Mouse (Mus musculus): Measurements from ENCODE around the gene Cox15. TPM values are rescaled to one million over a fixed set of nuclear protein-coding genes. Genes with fewer than 3 reads are reported as not detected.

Gene Cox15
- total RNA-seq, 1 experiment, result 19.8 TPM

DNA sequence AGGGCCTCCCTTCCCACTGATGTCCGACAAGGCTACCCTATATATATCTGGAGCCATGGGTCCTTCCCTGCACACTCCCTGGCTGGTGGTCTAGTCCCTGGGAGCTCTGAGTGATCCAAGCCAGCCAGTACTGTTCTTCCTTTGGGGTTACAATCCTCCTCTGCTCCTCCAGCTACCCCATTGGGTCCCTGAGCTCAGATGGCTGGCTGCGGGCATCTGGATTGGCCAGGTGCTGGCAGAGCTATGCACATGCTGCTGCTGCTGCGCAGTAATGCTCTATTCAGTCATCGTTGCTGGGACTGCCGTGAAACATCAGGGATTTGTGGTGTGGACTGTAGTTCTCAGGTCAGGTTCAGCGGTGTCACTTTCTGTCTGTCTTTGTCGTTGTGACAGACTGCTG lies 28.0 kb downstream of the Cox15 start:
- TF ChIP-seq HCFC1 (IDR thresholded peaks at IDR 0.05; ENCODE audit: borderline replicate concordance, insufficient read depth, low read length) (no peak), ZNF384 (IDR thresholded peaks at IDR 0.05; ENCODE audit: low read depth, low read length) (no peak), ZC3H11A (IDR thresholded peaks at IDR 0.05; ENCODE audit: borderline replicate concordance, low read depth, low read length) (no peak), MAFK (IDR thresholded peaks at IDR 0.05; ENCODE audit: insufficient read depth, low read depth, low read length) (no peak), CHD2 (IDR thresholded peaks at IDR 0.05; ENCODE audit: low read depth, low read length) (no peak)
- no peaks in the 10 kb centered on the region for H3K36me3 ChIP-seq (ENCODE audit: control insufficient read depth, insufficient read depth, low read length, poor library complexity, severe bottlenecking)
- no peaks in the 10 kb centered on the region for H3K9me3 ChIP-seq (ENCODE audit: control insufficient read depth, insufficient read depth, low read depth, low read length)
- in situ Hi-C loops (cut with MboI; ENCODE audit: low sequenced_read_pairs in 2 of 2, unreplicated experiment in 2 of 2), result no loop called here
- no peaks in the 10 kb centered on the region for H3K4me1 ChIP-seq (ENCODE audit: control insufficient read depth in 2 of 2, insufficient read depth in 2 of 2, low read length in 2 of 2, poor library complexity in 1 of 2)
- DNase-seq (ENCODE audit: low read depth, low spot score), result no peak
- no peak overlapping the region for H3K4me3 ChIP-seq (ENCODE audit: insufficient read depth in 1 of 2, low read depth in 1 of 2, low read length in 2 of 2, poor library complexity in 1 of 2, severe bottlenecking in 1 of 2)
- peak overlapping the region; percentile 6; the same call in 1 of the 2 replicates for H3K9ac ChIP-seq (ENCODE audit: insufficient read depth, low read depth, low read length, poor library complexity, severe bottlenecking)
- no peak overlapping the region for H3K27ac ChIP-seq (ENCODE audit: insufficient read depth, low read depth, low read length, poor library complexity, severe bottlenecking)

DNA sequence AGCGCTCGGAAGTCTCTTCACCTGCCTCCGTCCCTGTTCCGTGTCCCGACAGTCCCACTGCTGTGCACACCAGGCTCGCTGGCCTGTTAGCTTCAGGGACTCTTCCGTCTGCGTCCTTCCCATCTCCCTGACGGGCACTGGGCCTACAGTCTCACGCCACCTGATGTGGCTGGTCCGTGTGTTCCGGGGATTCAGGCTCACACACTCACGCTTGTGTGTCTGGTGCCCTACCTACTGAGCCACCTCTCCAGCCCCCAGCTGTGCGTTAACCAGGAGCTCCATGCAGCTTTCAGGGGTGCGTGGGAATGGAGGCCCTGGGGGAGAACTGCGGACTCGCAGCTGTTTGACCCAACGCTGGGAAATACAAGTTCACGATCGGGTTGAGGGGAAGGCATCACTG lies 28.6 kb downstream of the Cox15 start:
- TF ChIP-seq CHD2 (IDR thresholded peaks at IDR 0.05; ENCODE audit: low read depth, low read length), result no peak
- no peak for TF ChIP-seq MAFK (IDR thresholded peaks at IDR 0.05; ENCODE audit: insufficient read depth, low read depth, low read length)
- TF ChIP-seq ZC3H11A (IDR thresholded peaks at IDR 0.05; ENCODE audit: borderline replicate concordance, low read depth, low read length), result no peak
- no peak for TF ChIP-seq ZNF384 (IDR thresholded peaks at IDR 0.05; ENCODE audit: low read depth, low read length)
- no peak for TF ChIP-seq HCFC1 (IDR thresholded peaks at IDR 0.05; ENCODE audit: borderline replicate concordance, insufficient read depth, low read length)

DNA sequence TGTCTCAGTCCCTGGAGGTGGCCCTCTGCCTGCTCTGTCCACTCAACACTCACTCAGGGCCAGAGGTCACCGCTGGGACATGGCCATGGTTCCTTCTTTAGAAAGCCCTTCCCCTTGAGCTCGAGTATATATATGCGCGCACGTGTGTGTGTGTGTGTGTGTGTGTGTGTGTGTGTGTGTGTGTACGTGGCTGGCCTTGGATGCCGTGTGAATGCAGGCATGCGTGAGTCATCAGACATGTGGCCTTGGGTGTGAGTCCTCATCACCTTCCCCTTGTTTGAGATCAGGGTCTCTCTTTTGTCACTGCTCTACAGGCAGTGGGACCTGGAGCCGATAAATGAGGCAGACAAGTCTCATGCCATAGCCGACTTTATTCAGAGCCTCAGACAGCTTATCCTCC lies 29.3 kb downstream of the Cox15 start:
- no peak for DNase-seq (ENCODE audit: low read depth, low spot score)
- H3K9ac ChIP-seq (ENCODE audit: insufficient read depth, low read depth, low read length, poor library complexity, severe bottlenecking), result no peak overlapping the region
- TF ChIP-seq HCFC1 (IDR thresholded peaks at IDR 0.05; ENCODE audit: borderline replicate concordance, insufficient read depth, low read length), result no peak
- no peak for TF ChIP-seq CHD2 (IDR thresholded peaks at IDR 0.05; ENCODE audit: low read depth, low read length)
- no peaks in the 10 kb centered on the region for H3K36me3 ChIP-seq (ENCODE audit: control insufficient read depth, insufficient read depth, low read length, poor library complexity, severe bottlenecking)
- H3K9me3 ChIP-seq (ENCODE audit: control insufficient read depth, insufficient read depth, low read depth, low read length), result no peaks in the 10 kb centered on the region
- H3K4me3 ChIP-seq (ENCODE audit: insufficient read depth in 1 of 2, low read depth in 1 of 2, low read length in 2 of 2, poor library complexity in 1 of 2, severe bottlenecking in 1 of 2), result no peak overlapping the region
- no peaks in the 10 kb centered on the region for H3K4me1 ChIP-seq (ENCODE audit: control insufficient read depth in 2 of 2, insufficient read depth in 2 of 2, low read length in 2 of 2, poor library complexity in 1 of 2)
- in situ Hi-C loops (cut with MboI; ENCODE audit: low sequenced_read_pairs in 2 of 2, unreplicated experiment in 2 of 2), result no loop called here
- no peak overlapping the region for H3K27ac ChIP-seq (ENCODE audit: insufficient read depth, low read depth, low read length, poor library complexity, severe bottlenecking)

More for the DNA sequence above, 28.6 kb downstream of the Cox15 start:
- Histone ChIP-seq H3K36me3 (ENCODE audit: control insufficient read depth, insufficient read depth, low read length, poor library complexity, severe bottlenecking) (no peaks in the 10 kb centered on the region), H3K9ac (ENCODE audit: insufficient read depth, low read depth, low read length, poor library complexity, severe bottlenecking) (no peak overlapping the region), H3K9me3 (ENCODE audit: control insufficient read depth, insufficient read depth, low read depth, low read length) (no peaks in the 10 kb centered on the region), H3K4me3 (ENCODE audit: insufficient read depth in 1 of 2, low read depth in 1 of 2, low read length in 2 of 2, poor library complexity in 1 of 2, severe bottlenecking in 1 of 2) (no peak overlapping the region), H3K4me1 (ENCODE audit: control insufficient read depth in 2 of 2, insufficient read depth in 2 of 2, low read length in 2 of 2, poor library complexity in 1 of 2) (no peaks in the 10 kb centered on the region), H3K27ac (ENCODE audit: insufficient read depth, low read depth, low read length, poor library complexity, severe bottlenecking) (no peak overlapping the region)
- in situ Hi-C loops (cut with MboI; ENCODE audit: low sequenced_read_pairs in 2 of 2, unreplicated experiment in 2 of 2), result no loop called here
- no peak for DNase-seq (ENCODE audit: low read depth, low spot score)

DNA sequence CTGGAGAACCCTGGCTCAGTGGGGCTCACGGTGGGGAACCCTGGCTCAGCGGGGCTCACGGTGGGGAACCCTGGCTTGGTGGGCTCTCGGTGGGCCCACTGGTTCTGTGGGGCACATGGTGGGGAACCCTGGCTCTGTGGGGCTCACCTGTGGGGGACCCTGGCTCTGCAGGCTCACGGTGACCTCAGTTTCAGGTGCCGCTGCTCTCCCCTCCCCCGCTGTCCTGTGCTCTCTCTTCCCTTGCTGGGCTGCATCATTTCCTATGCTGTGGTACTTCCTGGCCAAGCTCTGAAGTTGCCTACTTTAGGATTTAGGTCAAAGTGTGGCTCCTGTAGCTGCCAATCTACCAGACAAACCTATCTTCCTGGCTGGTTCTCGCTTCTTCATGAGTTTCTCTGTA lies 29.9 kb downstream of the Cox15 start:
- Histone ChIP-seq H3K9me3 (ENCODE audit: control insufficient read depth, insufficient read depth, low read depth, low read length) (no peaks in the 10 kb centered on the region), H3K4me1 (ENCODE audit: control insufficient read depth in 2 of 2, insufficient read depth in 2 of 2, low read length in 2 of 2, poor library complexity in 1 of 2) (no peaks in the 10 kb centered on the region), H3K36me3 (ENCODE audit: control insufficient read depth, insufficient read depth, low read length, poor library complexity, severe bottlenecking) (no peaks in the 10 kb centered on the region; the same call in 1 of the 2 replicates), H3K4me3 (ENCODE audit: insufficient read depth in 1 of 2, low read depth in 1 of 2, low read length in 2 of 2, poor library complexity in 1 of 2, severe bottlenecking in 1 of 2) (no peak overlapping the region), H3K9ac (ENCODE audit: insufficient read depth, low read depth, low read length, poor library complexity, severe bottlenecking) (no peak overlapping the region; the same call in 1 of the 2 replicates), H3K27ac (ENCODE audit: insufficient read depth, low read depth, low read length, poor library complexity, severe bottlenecking) (no peak overlapping the region)
- TF ChIP-seq HCFC1 (IDR thresholded peaks at IDR 0.05; ENCODE audit: borderline replicate concordance, insufficient read depth, low read length) (no peak), ZNF384 (IDR thresholded peaks at IDR 0.05; ENCODE audit: low read depth, low read length) (no peak), CHD2 (IDR thresholded peaks at IDR 0.05; ENCODE audit: low read depth, low read length) (no peak), MAFK (IDR thresholded peaks at IDR 0.05; ENCODE audit: insufficient read depth, low read depth, low read length) (no peak), ZC3H11A (IDR thresholded peaks at IDR 0.05; ENCODE audit: borderline replicate concordance, low read depth, low read length) (no peak)
- no peak for DNase-seq (ENCODE audit: low read depth, low spot score)
- in situ Hi-C loops (cut with MboI; ENCODE audit: low sequenced_read_pairs in 2 of 2, unreplicated experiment in 2 of 2), result no loop called here

DNA sequence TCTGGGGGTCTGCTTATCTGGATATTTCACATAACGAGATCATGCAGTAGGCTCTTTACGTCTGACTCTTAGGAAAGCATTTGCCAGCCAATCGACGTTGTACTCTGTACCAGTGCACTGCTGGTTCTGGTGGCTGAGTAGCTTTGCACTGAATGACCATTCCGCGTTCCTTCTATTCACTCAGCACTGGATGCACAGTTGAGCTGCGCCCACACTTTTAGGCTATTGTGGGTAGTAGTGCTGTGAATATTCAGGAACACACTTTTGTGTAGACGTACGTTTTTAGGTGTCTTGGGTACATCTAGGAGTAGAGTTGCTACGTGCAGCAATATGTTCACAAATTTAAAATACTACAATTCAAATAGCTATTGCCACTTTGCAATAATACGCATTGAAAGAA lies 32.7 kb downstream of the Cox15 start:
- Histone ChIP-seq H3K9me3 (ENCODE audit: control insufficient read depth, insufficient read depth, low read depth, low read length) (no peaks in the 10 kb centered on the region), H3K36me3 (ENCODE audit: control insufficient read depth, insufficient read depth, low read length, poor library complexity, severe bottlenecking) (no peaks in the 10 kb centered on the region; the same call in 1 of the 2 replicates), H3K4me1 (ENCODE audit: control insufficient read depth in 2 of 2, insufficient read depth in 2 of 2, low read length in 2 of 2, poor library complexity in 1 of 2) (no peaks in the 10 kb centered on the region), H3K4me3 (ENCODE audit: insufficient read depth in 1 of 2, low read depth in 1 of 2, low read length in 2 of 2, poor library complexity in 1 of 2, severe bottlenecking in 1 of 2) (no peak overlapping the region), H3K9ac (ENCODE audit: insufficient read depth, low read depth, low read length, poor library complexity, severe bottlenecking) (no peak overlapping the region), H3K27ac (ENCODE audit: insufficient read depth, low read depth, low read length, poor library complexity, severe bottlenecking) (no peak overlapping the region)
- DNase-seq (ENCODE audit: low read depth, low spot score), result no peak
- in situ Hi-C loops (cut with MboI; ENCODE audit: low sequenced_read_pairs in 2 of 2, unreplicated experiment in 2 of 2), result no loop called here
- TF ChIP-seq MAFK (IDR thresholded peaks at IDR 0.05; ENCODE audit: insufficient read depth, low read depth, low read length), result no peak
- no peak for TF ChIP-seq CHD2 (IDR thresholded peaks at IDR 0.05; ENCODE audit: low read depth, low read length)
- TF ChIP-seq ZNF384 (IDR thresholded peaks at IDR 0.05; ENCODE audit: low read depth, low read length), result no peak
- TF ChIP-seq ZC3H11A (IDR thresholded peaks at IDR 0.05; ENCODE audit: borderline replicate concordance, low read depth, low read length), result no peak
- no peak for TF ChIP-seq HCFC1 (IDR thresholded peaks at IDR 0.05; ENCODE audit: borderline replicate concordance, insufficient read depth, low read length)
